Mouse (Mus musculus) stomach, postnatal 0 days (tissue): Measurements from ENCODE around the gene Serpine1.
"Not testable (repeated sequence)": the region's sequence is repeated elsewhere in the genome, so short reads cannot be mapped to it uniquely, and the experiment has no call there.

Experiments
- CTCF ChIP-seq: IDR thresholded peaks from 2 replicates; pipeline ENCODE4 v1.5.1; 2016; ENCODE audit warnings: antibody characterized with exemption, low read depth, mild to moderate bottlenecking, moderate library complexity
- EP300 ChIP-seq: optimal IDR thresholded peaks from 2 replicates; pipeline ENCODE3; 2016; ENCODE audit warnings: antibody characterized with exemption

- not testable (repeated sequence) for TF ChIP-seq CTCF, EP300
Observed at GRCm38 (mm10) chr5:137117994-137118393, 45.9 kb upstream of the Serpine1 start.
